Mouse (Mus musculus): ENCODE measurements at regions not wholly inside any gene's neighbourhood (a gene's known extent, or its start where the extent isn't known, plus 50 kb on each side); places are given as distances from the start of the nearest gene placed in this dataset.

GRCm38 (mm10) chr4:54080526-54080925 lies 254.7 kb downstream of the Tmem38b start:
- TF ChIP-seq CTCF (conservative IDR thresholded peaks at IDR 0.05; ENCODE audit: insufficient read depth, insufficient read length, low read depth, low read length) (no peak), POLR2A (IDR thresholded peaks at IDR 0.05; ENCODE audit: low read depth, low read length) (no peak)

Data from kidney, adult 2 months (tissue).